Mouse (Mus musculus) liver, embryonic 14.5 days (tissue): ENCODE measurements at regions not wholly inside any gene's neighbourhood (a gene's known extent, or its start where the extent isn't known, plus 50 kb on each side); places are given as distances from the start of the nearest gene placed in this dataset.

ENCODE experiments used
- ATAC-seq: fragments of 200-750 bp; cut with Nextera tagmentation; 2 replicates; pipeline ENCODE4 v1.8.0; 2017; ENCODE audit warnings: moderate number of reproducible peaks, mild to moderate bottlenecking, moderate library complexity; ENCODE audit not compliant: insufficient read depth
- DNase-seq, 3 experiments: peaks; one replicate each; pipeline ENCODE4 v3.0.0-alpha.2; 2012 to 2013; ENCODE audit warnings: low read depth in 3 of 3, low spot score in 3 of 3
- H3K27ac ChIP-seq: fragments of 300-500 bp; sonication (generic); 2 replicates; pipeline ENCODE4 v1.5.1; 2014; ENCODE audit warnings: moderate library complexity, mild to moderate bottlenecking, control low read depth, inconsistent platforms
- H3K27me3 ChIP-seq: fragments of 300-500 bp; sonication (generic); 2 replicates; pipeline ENCODE4 v1.6.1; 2014; ENCODE audit warnings: mild to moderate bottlenecking, low read length, moderate library complexity; ENCODE audit not compliant: control insufficient read depth, insufficient read depth
- H3K36me3 ChIP-seq: fragments of 300-500 bp; sonication (generic); replicated peaks from 2 replicates; pipeline ENCODE4 v1.6.1; 2014; ENCODE audit warnings: low read depth; ENCODE audit not compliant: control insufficient read depth, insufficient read depth
- H3K4me1 ChIP-seq, 2 experiments: fragments of 200-500 bp in 1 of 2; fragments of 300-500 bp in 1 of 2; sonication (generic) in 1 of 2; replicated peaks; 2 replicates each; pipeline ENCODE4 v1.6.1; 2012 to 2014; ENCODE audit warnings: antibody characterized with exemption in 1 of 2, inconsistent platforms in 1 of 2, low read length in 1 of 2; ENCODE audit not compliant: control insufficient read depth in 2 of 2, insufficient read depth in 2 of 2
- H3K4me2 ChIP-seq: fragments of 300-500 bp; sonication (generic); 2 replicates; pipeline ENCODE4 v1.6.1; 2014; ENCODE audit warnings: low read depth, mild to moderate bottlenecking, control low read depth, moderate library complexity
- H3K4me3 ChIP-seq, 2 experiments: fragments of 200-500 bp in 1 of 2; fragments of 300-500 bp in 1 of 2; sonication (generic) in 1 of 2; 2 replicates each; pipeline ENCODE4 v1.5.1; 2012 to 2014; ENCODE audit warnings: low read depth in 2 of 2, low read length in 2 of 2, mild to moderate bottlenecking in 2 of 2, control low read depth in 1 of 2, inconsistent platforms in 1 of 2, moderate library complexity in 1 of 2; ENCODE audit not compliant: insufficient read depth in 1 of 2
- H3K9ac ChIP-seq: fragments of 300-500 bp; sonication (generic); replicated peaks from 2 replicates; pipeline ENCODE4 v1.6.1; 2014; ENCODE audit warnings: mild to moderate bottlenecking, control low read depth, moderate library complexity
- H3K9me3 ChIP-seq: fragments of 300-500 bp; sonication (generic); 2 replicates; pipeline ENCODE4 v1.6.1; 2016; ENCODE audit warnings: low read length, mixed read lengths; ENCODE audit not compliant: control insufficient read depth
- CTCF ChIP-seq: IDR thresholded peaks from 2 replicates; pipeline ENCODE4 v1.5.1; 2016; ENCODE audit warnings: antibody characterized with exemption, low read depth, control low read depth
- EP300 ChIP-seq: IDR thresholded peaks from 2 replicates; pipeline ENCODE4 v1.6.1; 2016; ENCODE audit warnings: antibody characterized with exemption, low read depth
- WGBS: fragments of 180-500 bp; shearing (Covaris S2); extraction: QIAGEN DNeasy Blood & Tissue Kit; methylation state at CpG from one replicate; pipeline ENCODE4 v1.1.7; 2014; ENCODE audit not compliant: insufficient replicate concordance; 5-methylcytosine and 5-hydroxymethylcytosine counted together

GRCm38 (mm10) chr13:4970081-4970892 is 361.3 kb upstream of the Akr1e1 start:
- no peak for TF ChIP-seq EP300
- no peak for TF ChIP-seq CTCF
- Histone ChIP-seq H3K4me2 (no peak overlapping the region), H3K9me3 (no peaks in the 10 kb centered on the region), H3K27ac (no peak overlapping the region), H3K4me1 (no peaks in the 10 kb centered on the region), H3K27me3 (no peaks in the 10 kb centered on the region), H3K36me3 (no peaks in the 10 kb centered on the region), H3K9ac (no peak overlapping the region), H3K4me3 (no peak overlapping the region)
- DNase-seq (no peak), ATAC-seq (no peak)
- WGBS = 39% methylated on average over 2 of the region's 2 CpGs

- Histone ChIP-seq H3K27me3 (no peaks in the 10 kb centered on the region), H3K4me3 (no peak overlapping the region), H3K4me1 (no peaks in the 10 kb centered on the region), H3K9ac (no peak overlapping the region), H3K9me3 (no peaks in the 10 kb centered on the region), H3K27ac (no peak overlapping the region), H3K4me2 (no peak overlapping the region), H3K36me3 (no peaks in the 10 kb centered on the region)
- WGBS = 61% methylated on average over 4 of the region's 4 CpGs
- TF ChIP-seq CTCF (no peak), EP300 (no peak)
- no peak for DNase-seq
- ATAC-seq = no peak
Measured at GRCm38 (mm10) chr13:4971472-4972067, 362.6 kb upstream of the Akr1e1 start.

GRCm38 (mm10) chr13:4992876-4993275 is 383.9 kb upstream of the Akr1e1 start:
- no peak for TF ChIP-seq EP300
- no peak for TF ChIP-seq CTCF
- Histone ChIP-seq H3K27me3 (no peaks in the 10 kb centered on the region), H3K27ac (no peak overlapping the region), H3K4me2 (no peak overlapping the region), H3K36me3 (no peaks in the 10 kb centered on the region), H3K4me1 (no peaks in the 10 kb centered on the region), H3K9me3 (no peaks in the 10 kb centered on the region), H3K9ac (no peak overlapping the region), H3K4me3 (no peak overlapping the region)
- 65% methylated on average over 1 of the region's 1 CpGs for WGBS
- ATAC-seq (no peak), DNase-seq (no peak)

- no peak overlapping the region for H3K27ac ChIP-seq
- no peak overlapping the region for H3K4me3 ChIP-seq
- no peak for ATAC-seq
- DNase-seq = no peak
- 71% methylated on average over 1 of the region's 1 CpGs for WGBS
- H3K9ac ChIP-seq = no peak overlapping the region
- no peaks in the 10 kb centered on the region for H3K4me1 ChIP-seq
- no peaks in the 10 kb centered on the region for H3K9me3 ChIP-seq
- H3K27me3 ChIP-seq = no peaks in the 10 kb centered on the region
- no peak overlapping the region for H3K4me2 ChIP-seq
- H3K36me3 ChIP-seq = no peaks in the 10 kb centered on the region
- TF ChIP-seq EP300 (no peak), CTCF (no peak)
Measured at GRCm38 (mm10) chr13:5008296-5008695, 399.3 kb upstream of the Akr1e1 start.

- Histone ChIP-seq H3K9me3 (no peaks in the 10 kb centered on the region), H3K4me1 (no peaks in the 10 kb centered on the region), H3K4me3 (no peak overlapping the region), H3K27ac (no peak overlapping the region), H3K27me3 (no peaks in the 10 kb centered on the region), H3K36me3 (no peaks in the 10 kb centered on the region), H3K4me2 (no peak overlapping the region), H3K9ac (no peak overlapping the region)
- DNase-seq (no peak), ATAC-seq (no peak)
- WGBS = 69% methylated on average over 7 of the region's 7 CpGs
- no peak for TF ChIP-seq CTCF
- TF ChIP-seq EP300 = no peak
Measured at GRCm38 (mm10) chr13:5022439-5022838, 413.5 kb upstream of the Akr1e1 start.
